Mouse (Mus musculus) CD4-positive, CD25-positive, alpha-beta regulatory T cell, adult 2 months (primary cell): ENCODE results near the gene Helz.

Source experiments
- DNase-seq: peaks from one replicate; pipeline ENCODE4 v3.0.0-alpha.2; 2012; ENCODE audit warnings: low read depth, low spot score

Gene Helz

GRCm38 (mm10) chr11:107617976-107618375 lies 70.2 kb downstream of the Helz start:
- no peak for DNase-seq

- no peak for DNase-seq
Measured at GRCm38 (mm10) chr11:107624661-107625060, 76.9 kb downstream of the Helz start.

GRCm38 (mm10) chr11:107625746-107626145 lies 78.0 kb downstream of the Helz start:
- no peak for DNase-seq

GRCm38 (mm10) chr11:107629504-107629903 lies 81.8 kb downstream of the Helz start:
- DNase-seq: peak; percentile 10

GRCm38 (mm10) chr11:107629951-107630350 lies 82.2 kb downstream of the Helz start:
- DNase-seq: no peak

- DNase-seq: no peak
Measured at GRCm38 (mm10) chr11:107631124-107631523, 83.4 kb downstream of the Helz start.

GRCm38 (mm10) chr11:107633563-107634146 lies 85.9 kb downstream of the Helz start:
- DNase-seq: no peak

GRCm38 (mm10) chr11:107638137-107638536 lies 90.4 kb downstream of the Helz start:
- DNase-seq: no peak

GRCm38 (mm10) chr11:107639657-107640056 lies 91.9 kb downstream of the Helz start:
- DNase-seq: no peak

- no peak for DNase-seq
Measured at GRCm38 (mm10) chr11:107644461-107644860, 96.7 kb downstream of the Helz start.

GRCm38 (mm10) chr11:107647330-107647729 lies 99.6 kb downstream of the Helz start:
- DNase-seq: no peak

GRCm38 (mm10) chr11:107648668-107649067 lies 100.9 kb downstream of the Helz start:
- no peak for DNase-seq

GRCm38 (mm10) chr11:107649458-107649857 lies 101.7 kb downstream of the Helz start:
- no peak for DNase-seq

GRCm38 (mm10) chr11:107650422-107651051 lies 102.8 kb downstream of the Helz start:
- no peak for DNase-seq

GRCm38 (mm10) chr11:107651391-107651790 lies 103.7 kb downstream of the Helz start:
- DNase-seq: no peak

- no peak for DNase-seq
Measured at GRCm38 (mm10) chr11:107652137-107652536, 104.4 kb downstream of the Helz start.

GRCm38 (mm10) chr11:107655538-107655937 lies 107.8 kb downstream of the Helz start:
- no peak for DNase-seq

GRCm38 (mm10) chr11:107657117-107657516 lies 109.4 kb downstream of the Helz start:
- no peak for DNase-seq

- DNase-seq: no peak
Measured at GRCm38 (mm10) chr11:107660452-107660851, 112.7 kb downstream of the Helz start.

- DNase-seq: no peak
Measured at GRCm38 (mm10) chr11:107662666-107663065, 114.9 kb downstream of the Helz start.

- no peak for DNase-seq
Measured at GRCm38 (mm10) chr11:107667542-107667941, 119.8 kb downstream of the Helz start.

- peak; percentile 46 for DNase-seq
Measured at GRCm38 (mm10) chr11:107668223-107668622, 120.5 kb downstream of the Helz start.

GRCm38 (mm10) chr11:107668977-107669376 lies 121.2 kb downstream of the Helz start:
- DNase-seq: no peak

GRCm38 (mm10) chr11:107674006-107674405 lies 126.3 kb downstream of the Helz start:
- no peak for DNase-seq
